Mouse (Mus musculus): ENCODE data around the gene Ifi205.

Gene Ifi205

DNA sequence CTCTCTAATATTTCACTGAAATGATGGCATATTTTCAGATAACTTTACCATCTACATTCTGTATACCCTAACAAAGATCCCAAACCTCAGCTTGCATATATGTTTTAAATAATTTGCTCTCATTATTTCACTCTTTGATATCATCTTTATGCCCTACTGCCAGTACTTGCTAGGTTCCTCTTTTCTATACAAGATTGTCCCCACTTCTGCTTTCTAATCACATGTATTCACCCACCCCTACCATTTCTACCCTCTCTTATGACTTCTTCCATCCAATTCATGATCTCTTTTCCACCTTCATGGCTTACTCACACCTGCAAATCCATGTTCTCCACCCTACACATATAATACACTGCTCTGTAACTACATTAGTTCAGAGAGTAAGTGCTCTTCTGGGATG lies 54.0 kb downstream of the Ifi205 start:
- in situ Hi-C loops (cut with MboI; ENCODE audit: unreplicated experiment in 2 of 2), result loop anchor here (5.0 to 10.0 kb wide), 2 partner anchors 53 to 130 kb away; no protein-coding TSS in a partner anchor

DNA sequence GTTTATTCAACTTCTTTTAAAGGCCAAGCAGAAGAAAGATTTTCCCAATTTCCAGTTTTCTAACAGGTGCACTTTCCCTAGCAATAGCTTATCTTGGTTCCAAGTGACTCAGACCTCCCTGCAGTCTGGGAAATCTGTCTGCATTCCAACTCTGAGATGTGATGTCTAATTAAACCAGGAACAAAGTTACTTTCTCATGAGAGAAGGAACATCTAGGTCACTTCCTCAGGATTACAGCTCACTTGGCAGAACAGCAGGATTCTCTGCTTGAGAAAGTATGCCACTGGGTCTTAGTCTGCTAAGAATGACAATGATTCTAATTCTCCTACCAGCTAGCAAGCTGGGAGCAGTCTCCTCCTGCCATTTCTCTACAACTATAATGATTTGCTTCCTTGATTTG lies 58.5 kb downstream of the Ifi205 start:
- in situ Hi-C loops (cut with MboI; ENCODE audit: unreplicated experiment in 2 of 2), result loop anchor here (10.0 to 25.0 kb wide), 2 partner anchors 48 to 464 kb away; partner anchors contain the start of gene Olfr220 (in 2 of the 2)
